Mouse (Mus musculus): Measurements from ENCODE around the gene Cenpb.

Gene Cenpb

DNA sequence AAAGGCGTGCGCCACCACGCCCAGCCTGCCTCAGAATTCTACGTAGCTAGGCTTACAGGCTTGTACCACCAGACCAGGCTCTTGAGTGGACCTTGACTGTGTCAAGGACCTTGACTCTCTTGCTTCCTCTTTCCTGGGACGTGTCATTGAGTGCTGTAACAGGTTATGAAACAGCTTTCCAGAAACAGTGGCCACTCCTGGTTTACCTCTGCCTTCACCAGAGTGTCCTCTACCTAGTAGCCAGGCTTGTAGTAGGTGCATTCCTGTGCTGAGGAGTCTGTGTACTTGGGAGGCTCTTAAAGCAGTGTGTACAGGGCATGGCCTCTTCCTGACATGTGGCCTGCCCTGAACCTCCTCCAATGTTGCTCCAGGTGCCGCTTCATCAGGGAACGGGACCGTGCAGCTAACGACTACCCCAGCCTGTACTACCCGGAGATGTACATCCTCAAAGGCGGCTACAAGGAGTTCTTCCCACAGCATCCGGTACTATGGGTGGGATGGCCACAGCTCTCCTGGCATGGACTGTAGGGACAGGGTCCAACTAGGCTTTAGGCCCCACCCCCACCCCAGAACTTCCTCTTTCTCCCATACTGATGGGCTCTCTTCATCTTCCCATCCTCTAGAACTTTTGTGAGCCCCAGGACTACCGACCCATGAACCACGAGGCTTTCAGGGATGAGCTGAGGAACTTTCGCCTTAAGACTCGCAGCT lies 16.9 kb upstream of the Cenpb start:
- in situ Hi-C loops (cut with MseI, MboI), result no loop called here

DNA sequence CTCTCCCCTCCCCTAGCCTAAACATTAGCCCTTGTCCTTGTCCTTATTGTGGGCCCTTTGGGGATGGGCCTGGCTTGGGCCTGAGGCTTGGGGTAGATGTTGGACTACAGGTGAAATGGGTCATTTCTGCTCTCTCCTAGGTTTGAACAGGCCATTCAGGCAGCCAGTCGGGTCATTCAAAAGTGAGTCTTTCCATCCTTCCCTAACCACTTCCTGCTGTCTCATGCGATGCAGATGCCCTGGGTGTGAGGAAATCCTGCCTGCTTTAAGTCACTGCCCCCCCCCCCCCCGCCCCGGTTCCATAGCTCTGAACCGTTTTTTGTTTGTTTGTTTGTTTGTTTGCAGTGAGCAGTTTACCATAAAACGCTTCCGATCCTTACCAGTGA lies 11.1 kb upstream of the Cenpb start:
- in situ Hi-C loops (cut with MseI, MboI), result no loop called here

DNA sequence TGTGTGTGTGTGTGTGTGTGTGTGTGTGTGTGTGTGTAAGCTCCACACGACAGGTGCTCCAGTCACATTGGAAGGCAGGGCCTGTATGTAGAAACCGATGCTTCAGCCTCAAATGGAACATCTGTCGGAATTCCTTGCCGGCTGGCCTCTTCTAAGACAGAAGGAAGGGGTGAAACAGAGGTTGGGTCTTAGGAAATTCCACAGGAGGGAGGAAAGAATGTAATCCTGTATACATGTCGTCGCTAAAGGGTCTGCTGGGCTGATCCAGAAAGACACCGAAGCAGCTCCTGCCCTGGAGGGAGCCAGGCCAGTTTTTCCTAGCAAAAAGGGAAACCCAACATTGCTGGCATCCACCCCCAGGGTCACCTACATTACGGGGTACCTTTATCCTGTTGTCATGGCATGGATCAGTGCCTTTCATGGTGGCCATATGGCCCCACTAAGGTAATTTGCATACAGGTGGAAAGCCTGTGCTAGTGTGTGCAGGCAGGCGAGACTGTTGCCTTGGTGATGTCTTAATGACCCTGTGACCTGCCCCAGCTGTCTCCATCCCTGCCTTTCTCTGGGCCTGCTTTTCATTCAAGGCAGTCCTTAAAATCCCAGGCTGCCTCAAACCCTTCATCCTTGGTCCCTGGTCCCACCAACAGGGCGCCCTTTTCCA lies 10.6 kb upstream of the Cenpb start:
- in situ Hi-C loops (cut with MseI, MboI), result no loop called here

DNA sequence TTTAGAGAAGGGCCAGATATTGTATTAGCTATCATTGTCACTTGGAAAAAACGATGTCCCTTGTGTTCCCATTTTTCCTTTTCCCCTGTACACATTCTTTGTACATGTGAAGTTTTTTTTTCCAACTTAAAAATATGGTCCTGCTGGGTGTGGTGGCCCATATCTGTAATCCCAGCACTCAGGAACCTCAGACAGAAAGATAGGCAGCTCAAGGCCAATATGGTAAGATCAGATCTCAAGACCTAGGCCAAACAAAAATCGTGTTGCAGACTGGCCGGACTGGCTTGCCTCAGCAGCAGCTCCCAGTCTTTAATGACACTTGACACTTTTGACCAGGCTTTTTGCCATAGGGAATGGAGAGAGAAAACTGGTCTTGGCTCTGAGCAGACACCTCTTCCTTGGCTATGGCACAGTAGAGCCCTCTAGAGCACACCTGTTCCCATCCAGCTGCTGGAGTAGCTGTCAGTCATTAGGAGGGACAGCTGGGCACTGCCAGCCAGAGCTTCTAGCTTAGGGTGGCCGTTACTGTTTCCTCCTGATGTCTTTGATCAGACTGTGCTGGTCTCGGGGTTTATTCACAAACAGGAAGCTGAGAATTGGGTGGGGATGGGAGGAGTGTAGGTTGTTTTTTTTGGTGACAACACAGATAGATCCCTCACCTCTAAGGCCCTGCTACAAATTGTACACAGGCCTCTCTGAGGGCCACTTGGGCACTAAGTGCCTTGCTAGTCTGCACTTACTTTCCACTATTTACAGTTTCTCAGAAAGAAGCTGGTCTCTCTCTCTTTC lies 9.8 kb upstream of the Cenpb start:
- in situ Hi-C loops (cut with MseI, MboI), result no loop called here

DNA sequence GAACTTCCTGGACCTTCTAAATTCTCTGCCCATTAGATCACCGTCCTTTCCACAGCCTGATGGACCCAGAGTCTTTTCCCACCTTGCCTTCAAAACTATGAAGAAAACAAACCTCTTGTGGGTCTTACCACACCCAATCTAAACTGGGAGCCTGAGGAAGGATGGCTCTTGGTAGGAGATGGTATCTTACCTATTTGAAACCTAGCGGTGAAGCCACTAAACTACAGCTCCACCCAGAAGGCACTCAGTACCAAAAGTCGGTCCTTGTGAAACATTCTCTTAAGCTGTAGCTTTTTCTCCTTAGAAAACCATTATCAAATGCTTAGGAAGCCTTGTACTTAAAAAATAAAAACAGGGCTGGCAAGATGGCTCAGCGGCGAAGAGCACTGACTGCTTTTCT lies 8.4 kb upstream of the Cenpb start:
- in situ Hi-C loops (cut with MseI, MboI), result no loop called here

DNA sequence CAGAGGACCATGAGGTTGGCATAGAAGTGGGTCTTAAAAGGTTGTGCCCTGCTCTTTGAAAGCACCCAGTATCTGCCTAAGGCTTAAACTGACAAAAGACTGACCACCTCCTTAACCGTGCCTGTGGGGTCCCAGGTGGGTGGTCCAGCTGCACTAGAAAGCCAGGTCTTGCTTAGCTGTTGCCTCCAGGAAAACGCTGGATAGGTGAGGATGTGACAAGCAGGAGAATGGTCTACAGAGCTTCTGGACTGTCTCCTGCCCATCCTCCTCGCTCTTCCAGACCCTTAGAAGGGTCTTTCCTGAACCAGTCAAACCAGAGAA lies 7.7 kb upstream of the Cenpb start:
- in situ Hi-C loops (cut with MseI, MboI), result no loop called here

DNA sequence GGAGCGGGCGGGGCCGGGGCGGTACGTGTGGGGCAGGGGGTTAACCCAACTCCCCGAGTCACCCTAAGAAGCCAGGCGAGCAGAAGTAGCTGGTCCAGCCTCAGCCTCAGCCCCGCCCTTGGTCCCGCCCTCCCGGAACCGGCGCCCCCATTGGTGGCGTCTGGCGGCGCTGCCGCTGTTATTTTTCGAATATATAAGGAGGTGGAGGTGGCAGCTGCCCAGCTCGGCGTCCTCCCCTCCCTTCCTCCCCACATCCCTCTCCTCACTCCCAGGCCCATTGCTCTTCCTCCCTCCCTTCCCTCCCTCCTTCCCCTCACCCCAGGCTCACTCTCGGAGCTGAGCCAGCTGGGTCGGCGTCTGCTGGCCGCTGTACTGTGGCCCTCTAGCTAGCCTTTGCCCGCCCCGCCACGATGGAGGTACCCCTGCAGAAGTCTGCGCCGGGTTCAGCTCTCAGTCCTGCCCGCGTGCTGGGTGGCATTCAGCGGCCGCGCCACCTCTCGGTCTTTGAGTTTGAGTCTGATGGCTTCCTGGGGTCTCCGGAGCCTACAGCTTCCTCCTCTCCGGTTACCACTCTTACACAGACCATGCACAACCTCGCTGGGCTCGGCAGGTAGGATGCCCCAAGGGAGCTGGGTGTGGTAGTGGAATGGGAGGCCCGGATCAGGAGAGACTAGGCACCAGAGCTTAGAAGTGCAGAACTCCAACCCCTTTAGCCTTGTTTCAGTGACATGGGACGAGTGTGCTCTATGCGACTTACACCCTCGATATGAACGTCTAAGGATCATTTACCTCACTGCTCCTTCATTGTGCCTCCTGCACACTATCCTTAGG lies 7.1 kb upstream of the Cenpb start, which contains the start of the genes Cdc25b and Spef1:
TSS of gene Cdc25b (plus strand) at position 179 of the 831 bp plus-strand sequence.
TSS of gene Spef1 (minus strand) at position 512 of the 831 bp plus-strand sequence.
- in situ Hi-C loops (cut with MseI, MboI), result no loop called here

DNA sequence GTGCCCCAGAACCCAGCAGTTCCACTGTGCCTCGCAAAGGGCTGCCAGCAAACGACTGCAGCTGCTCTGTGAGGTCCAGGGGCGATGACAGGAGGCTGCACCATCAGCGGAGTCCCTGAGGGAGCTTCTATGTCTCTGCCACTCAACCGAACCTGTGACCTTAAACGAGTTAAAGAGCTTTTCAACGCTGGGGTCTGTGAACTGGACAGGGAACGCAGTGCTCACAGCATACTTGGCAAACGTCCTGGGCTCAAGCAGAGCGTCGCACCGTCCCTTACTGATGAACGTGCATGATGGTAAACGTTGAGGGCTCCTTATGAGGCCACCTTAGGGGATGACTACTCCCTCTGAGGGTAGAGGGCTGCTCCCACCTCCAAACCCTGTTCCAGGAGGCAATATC lies 6.5 kb upstream of the Cenpb start:
- in situ Hi-C loops (cut with MseI, MboI), result no loop called here

DNA sequence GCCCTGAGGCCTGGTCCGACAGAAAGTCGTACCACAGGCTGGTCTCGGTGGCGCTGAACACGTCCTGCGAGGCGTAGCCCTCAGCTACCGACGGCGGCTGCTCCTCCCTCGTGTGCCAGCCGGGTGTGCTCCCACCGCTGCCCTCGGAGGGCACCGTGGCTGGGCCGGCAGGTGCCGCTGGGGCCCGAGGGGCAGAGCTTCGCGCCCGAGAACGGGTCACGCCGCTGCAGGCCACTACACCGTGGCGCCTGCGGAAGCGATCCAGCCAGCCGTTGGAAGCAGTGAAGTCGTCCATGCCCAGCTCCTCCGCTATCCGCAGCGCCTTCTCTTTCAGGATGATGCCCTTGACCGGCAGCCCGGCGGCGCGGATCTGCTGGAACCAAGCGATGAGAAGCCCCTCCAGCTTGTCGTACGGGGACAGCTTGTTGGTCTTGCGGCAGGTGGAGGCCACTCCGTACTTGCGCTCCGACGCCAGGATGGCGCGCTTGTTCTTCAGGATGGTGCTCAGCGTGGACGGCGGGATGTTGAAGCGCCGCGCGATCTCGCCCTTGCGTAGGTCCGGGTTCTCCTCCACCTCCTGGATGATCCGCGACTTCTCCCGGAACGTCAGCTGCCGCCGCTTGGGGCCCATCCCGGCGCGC lies 501 bp downstream of the Cenpb start:
- in situ Hi-C loops (cut with MseI, MboI), result no loop called here

DNA sequence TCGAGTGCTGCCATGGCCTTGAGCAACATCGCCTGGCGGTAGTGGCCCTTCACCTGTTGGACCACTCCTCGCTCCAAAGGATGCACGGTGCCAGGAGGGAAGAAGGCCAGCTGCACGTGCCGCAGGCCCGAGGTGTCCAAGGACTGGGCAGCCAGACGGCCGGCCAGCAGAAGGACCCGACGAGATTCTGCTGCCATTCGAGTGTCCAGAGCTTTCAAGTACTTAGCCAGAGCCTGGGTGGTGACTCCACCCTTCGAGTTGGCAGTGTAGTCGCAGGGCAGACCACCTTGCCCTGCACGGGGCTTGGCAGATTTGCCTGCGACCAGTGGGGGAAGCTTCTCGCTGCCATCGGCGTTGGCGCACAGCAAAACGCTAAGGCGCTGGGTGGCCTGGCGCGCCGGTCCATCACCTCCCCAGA lies 1.0 kb downstream of the Cenpb start:
- in situ Hi-C loops (cut with MseI, MboI), result no loop called here

DNA sequence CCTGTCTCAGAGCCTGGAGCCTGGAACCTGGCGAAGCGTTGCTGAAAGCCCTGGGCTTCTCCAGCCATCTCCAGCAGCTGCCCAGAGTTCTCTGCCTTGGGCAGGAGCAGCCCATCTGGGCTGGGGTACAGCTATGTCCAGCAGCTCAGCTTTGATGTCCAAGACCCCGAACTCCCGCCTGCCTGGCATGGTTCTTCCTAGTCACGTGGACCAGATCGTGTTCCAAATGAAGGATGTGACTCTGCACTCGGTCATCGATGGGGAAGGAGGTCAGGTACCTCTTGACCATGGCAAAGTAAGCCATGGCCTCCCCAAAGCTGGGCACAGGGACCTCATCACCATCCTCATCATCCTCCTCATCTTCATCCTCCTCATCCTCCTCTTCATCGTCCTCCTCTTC lies 1.9 kb downstream of the Cenpb start:
- in situ Hi-C loops (cut with MseI, MboI), result no loop called here

DNA sequence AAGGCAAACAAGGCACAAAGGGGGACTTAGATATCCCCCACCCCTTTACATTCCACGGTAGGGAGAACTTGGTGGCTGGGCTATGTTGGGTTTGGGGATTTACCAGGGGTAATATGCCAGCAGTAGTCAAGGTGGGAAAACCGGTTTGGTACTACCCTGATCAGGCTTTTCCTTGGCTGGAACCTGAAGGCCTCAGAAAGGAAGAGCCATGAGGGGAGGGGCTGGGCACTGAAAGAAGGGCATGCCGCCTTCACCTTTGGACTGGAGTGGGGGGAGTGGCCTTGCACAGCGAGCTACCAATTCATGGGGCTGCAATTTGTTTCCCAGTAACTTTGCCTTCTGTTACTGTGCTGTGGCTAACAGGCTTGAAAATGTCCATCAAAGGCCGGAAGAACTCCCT lies 3.4 kb downstream of the Cenpb start:
- in situ Hi-C loops (cut with MseI, MboI), result no loop called here

DNA sequence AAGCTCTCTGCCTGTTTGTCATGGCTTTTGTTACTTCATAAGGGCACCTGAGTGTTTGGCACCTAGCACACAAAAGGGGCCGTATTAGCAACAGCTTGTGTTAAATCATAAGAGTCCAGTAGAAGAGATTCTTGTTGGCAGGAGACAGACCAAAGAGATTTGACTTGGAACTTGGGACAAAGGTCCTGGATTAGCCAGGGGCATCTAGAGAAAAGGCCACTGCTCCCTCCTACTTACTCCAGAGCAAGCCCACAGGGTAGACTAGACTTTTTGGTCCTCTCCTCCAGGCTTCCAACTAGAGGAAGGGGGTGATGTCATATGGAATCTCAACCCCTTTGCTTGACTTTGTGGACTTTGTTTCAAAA lies 3.9 kb downstream of the Cenpb start:
- in situ Hi-C loops (cut with MseI, MboI), result no loop called here

DNA sequence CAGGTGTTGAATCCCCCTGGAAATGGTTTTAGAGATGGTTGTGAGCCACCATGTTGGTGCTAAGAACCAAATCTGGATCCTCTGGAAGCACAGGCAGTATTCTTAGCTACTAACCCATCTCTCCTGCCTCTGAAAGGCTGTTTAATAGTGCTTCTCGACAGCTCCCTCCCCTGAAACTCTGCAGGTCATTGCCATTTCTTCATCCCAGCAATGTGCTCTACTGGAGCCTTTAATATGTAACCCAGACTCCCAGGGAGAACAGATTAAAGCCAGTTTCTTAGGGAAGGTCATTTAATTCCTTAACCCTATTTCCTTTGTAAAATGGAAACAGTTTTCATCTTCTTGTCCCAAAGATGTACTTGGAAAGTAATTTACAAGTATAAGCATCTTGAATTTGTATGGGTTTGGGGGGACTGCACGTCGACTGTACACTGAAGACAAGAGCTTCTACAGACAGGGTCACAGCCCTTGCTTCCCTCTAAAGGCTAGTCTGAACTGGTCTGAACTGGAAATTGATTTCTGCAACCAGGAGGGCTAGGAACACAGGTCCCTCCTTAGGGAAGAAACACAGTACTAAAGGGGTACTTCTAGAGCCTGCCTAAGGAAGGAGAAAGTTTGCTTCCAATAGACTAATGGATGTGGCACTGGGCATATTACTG lies 4.5 kb downstream of the Cenpb start:
- in situ Hi-C loops (cut with MseI, MboI), result no loop called here

DNA sequence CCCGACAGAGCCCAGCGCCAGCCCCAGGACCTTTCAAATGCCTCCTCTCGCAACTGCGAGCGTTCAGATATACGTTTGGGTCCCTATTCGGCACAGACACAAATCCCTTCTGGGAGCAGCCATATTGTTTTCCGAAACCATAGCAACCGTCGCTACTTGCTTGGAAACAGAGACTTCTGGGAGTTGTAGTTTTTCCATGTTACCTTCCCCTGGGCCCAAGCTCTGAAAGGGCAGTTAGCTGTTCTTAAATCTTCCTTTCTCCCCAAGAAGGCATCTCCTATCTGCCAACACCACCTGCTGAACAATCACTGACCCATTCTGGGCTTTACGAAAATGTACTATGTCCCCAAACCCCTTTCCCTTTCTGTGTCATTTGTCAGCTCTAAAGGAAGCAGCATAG lies 5.2 kb downstream of the Cenpb start:
- in situ Hi-C loops (cut with MseI, MboI), result no loop called here

DNA sequence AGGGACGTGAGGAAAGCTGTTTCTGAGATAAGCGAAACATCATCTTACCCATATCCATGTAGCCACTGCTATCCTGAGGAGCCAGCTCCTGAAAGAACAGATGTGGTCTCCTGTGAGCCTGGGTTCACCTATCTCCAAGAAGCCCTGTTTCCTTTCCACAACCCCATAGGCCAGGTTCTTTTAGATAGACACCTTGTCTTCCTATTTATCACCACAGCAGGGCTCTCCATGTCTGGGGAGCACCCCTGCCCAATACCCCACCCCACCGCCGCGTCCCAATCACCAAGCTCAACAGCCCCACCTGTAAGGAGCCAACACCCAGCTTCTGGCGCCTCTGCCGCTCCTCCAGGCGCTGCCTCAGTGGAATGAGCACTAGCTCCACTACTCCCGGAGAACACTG lies 7.5 kb downstream of the Cenpb start:
- in situ Hi-C loops (cut with MseI, MboI), result no loop called here

DNA sequence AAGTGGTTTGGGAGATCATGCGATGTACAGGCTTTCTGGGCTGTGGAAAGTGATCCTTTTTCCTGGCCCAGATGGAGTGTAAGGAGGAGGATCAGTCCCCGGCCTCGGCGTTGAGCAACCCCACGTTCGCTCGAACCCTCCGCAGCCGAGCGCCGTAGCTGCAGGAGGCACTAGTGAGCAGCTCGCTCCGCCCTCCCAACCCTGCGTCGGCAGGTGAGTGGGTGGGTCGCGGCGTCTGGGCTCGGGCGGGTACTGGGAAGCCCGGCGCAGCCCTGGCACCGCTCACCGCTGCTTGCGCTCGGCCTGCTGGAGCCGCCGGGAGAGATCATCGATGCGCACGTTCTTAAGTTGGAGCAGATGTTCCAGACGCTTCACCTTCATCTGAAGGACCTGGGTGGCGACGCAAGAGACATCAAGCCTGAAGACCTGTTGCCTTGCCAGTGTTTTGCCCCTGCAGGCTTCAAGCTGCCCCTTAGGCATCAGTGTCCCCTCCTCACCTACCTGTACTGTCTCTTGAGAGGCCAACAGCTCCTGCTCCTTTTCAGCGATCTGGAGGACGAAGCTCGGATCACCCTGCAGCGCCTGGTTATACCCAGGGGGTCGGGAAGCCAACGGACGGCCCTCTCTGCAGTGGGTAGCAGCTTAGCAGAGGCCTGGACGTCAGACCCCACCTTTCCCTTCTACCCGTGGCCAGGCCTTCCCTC lies 8.3 kb downstream of the Cenpb start:
- in situ Hi-C loops (cut with MseI, MboI), result no loop called here

DNA sequence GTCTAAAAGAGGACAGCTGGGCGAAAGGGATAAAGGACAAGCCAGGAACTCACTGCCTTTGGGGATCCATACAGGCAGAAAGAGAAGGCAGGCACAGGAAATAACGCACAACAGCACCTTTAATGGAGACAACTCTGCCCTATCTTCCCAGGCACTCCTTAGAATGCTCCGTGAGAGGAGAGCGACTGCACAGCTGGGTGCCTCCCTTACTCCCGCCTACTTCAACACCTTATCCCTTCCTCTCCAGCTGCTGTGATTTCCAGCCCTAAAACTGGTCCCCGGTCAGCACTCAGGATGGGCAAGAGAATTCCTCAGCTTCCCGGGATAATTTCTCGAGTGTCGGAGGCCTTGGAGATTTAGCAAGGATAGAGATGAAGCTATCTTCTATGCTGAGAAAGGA lies 8.9 kb downstream of the Cenpb start:
- in situ Hi-C loops (cut with MseI, MboI), result no loop called here

DNA sequence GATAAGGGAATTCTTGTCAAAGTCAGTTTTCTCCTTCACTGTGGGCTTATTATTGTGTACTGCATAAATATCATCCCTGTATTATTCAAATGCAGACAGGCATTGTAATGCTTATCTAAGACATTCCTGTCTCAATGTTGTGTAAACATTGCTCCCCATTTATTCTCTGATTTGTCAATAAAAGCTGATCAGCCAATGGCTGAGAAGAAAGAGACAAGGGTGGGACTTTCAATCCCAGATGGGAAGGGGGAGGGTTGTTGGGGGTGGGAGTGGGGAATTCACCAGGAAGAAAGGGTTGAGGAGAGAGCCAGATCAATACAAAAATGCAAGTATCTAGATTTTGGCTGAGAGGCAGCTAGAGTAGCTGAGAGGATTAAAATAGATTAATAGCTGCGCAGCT lies 11.0 kb downstream of the Cenpb start:
- in situ Hi-C loops (cut with MseI, MboI), result no loop called here

DNA sequence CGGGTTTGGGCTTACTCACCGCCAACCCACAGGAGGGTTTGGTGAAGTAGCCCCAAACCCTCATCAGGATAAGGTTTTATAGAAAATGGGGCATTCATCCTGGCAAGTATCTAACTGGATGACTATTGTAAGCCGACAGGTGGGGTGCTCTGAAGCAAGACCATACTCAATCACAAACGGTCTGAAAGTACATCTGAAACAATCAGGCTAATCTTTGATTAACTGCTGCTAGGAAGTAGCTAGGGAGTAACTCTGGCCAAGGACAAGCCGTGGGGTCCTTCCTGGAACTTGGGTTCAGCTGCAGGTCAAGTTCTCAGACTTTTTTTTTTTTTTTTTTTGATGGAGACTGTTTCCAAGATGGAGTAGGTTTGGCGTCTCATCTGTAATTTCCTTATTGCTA lies 11.9 kb downstream of the Cenpb start:
- in situ Hi-C loops (cut with MseI, MboI), result no loop called here
